Mouse (Mus musculus): ENCODE measurements around the gene Cabp7. TPM values are rescaled to one million over a fixed set of nuclear protein-coding genes. Genes with fewer than 3 reads are reported as not detected.

The Cabp7 gene
- polyA plus RNA-seq (2017; shearing (Covaris generic)) = not detected

DNA sequence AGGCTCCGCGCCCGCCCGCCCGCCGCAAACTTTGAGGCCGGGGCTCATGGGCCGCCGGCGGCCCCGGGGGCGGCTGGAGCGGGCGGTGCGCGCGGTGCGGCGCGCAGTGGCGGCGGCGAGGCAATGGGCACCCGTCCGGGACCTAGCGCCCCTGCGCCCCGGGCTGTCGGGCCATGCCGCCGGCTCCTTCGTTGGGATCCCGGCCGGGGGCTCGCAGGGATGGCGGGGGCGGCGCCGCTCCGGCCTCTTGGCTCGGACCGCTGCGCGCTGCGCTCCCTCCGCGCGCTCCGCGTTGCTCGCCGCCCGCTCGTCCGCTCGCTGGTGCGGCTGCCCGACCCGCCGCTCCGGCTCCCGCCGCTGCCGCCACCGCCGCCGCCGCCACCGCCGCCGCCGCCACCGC lies at the start of gene Cabp7:
Gene Cabp7 (minus strand): TSS at position 46 of the 400 bp plus-strand sequence.

GRCm38 (mm10) chr11:4704072-4704964 lies 42.3 kb downstream of the Cabp7 start, which contains the start of the genes Uqcr10 and Zmat5:
TSS of gene Uqcr10 (minus strand) at chr11:4704342.
TSS of gene Zmat5 (plus strand) at chr11:4704678.

Other genes with a start within 250 kb of the Cabp7 start
- 90.6 TPM for gene Mtmr3, start 151.9 kb downstream of the Cabp7 start, polyA plus RNA-seq (2017; shearing (Covaris generic))
- gene Gm11032, start 126.7 kb downstream of the Cabp7 start, polyA plus RNA-seq (2017; shearing (Covaris generic)) = not detected
- gene Ascc2, start 109.0 kb downstream of the Cabp7 start, polyA plus RNA-seq (2017; shearing (Covaris generic)) = 38.4 TPM
- 274 TPM for gene Uqcr10, start 42.4 kb downstream of the Cabp7 start, polyA plus RNA-seq (2017; shearing (Covaris generic))
- gene Zmat5, start 42.1 kb downstream of the Cabp7 start, polyA plus RNA-seq (2017; shearing (Covaris generic)) = 49.5 TPM
- gene Nf2, start 102.8 kb upstream of the Cabp7 start, polyA plus RNA-seq (2017; shearing (Covaris generic)) = 47.5 TPM
- gene Nipsnap1, start 127.2 kb upstream of the Cabp7 start, polyA plus RNA-seq (2017; shearing (Covaris generic)) = 18.9 TPM
- 27.2 TPM for gene Thoc5, start 148.5 kb upstream of the Cabp7 start, polyA plus RNA-seq (2017; shearing (Covaris generic))
- gene Nefh, start 201.3 kb upstream of the Cabp7 start, polyA plus RNA-seq (2017; shearing (Covaris generic)) = 8.4 TPM
- 110 TPM for gene Ap1b1, start 240.0 kb upstream of the Cabp7 start, polyA plus RNA-seq (2017; shearing (Covaris generic))